In genomic region chr6:116682317-116682716, GRCm38 (mm10) we compare ENCODE assay signal across 9 mouse cellular contexts. TPM values are rescaled to one million over a fixed set of nuclear protein-coding genes. Genes with fewer than 3 reads are reported as not detected.
A peak's percentile ranks its signal among the peaks of the same experiment; 100 is the strongest.
DNase-seq lines count a peak whose midpoint lies in the region; ATAC-seq and TF ChIP-seq lines count a peak whose summit lies in the region.
"Had no signal": no experiment of that assay in that cellular context is flagged by ENCODE, and none has a peak within 500 bp of the region (broad histone marks: within the 10 kb centered on the region; RNA-seq: fewer than 3 reads in every experiment).

No protein-coding gene starts in this region.

- no peak for TF ChIP-seq CTCF in thymus, adult 2 months (IDR thresholded peaks at IDR 0.05; ENCODE audit: borderline replicate concordance, control insufficient read depth, extremely low read depth, insufficient read depth, low read length, poor library complexity)
- TF ChIP-seq CTCF in hindbrain, postnatal 0 days (IDR thresholded peaks at IDR 0.05; ENCODE audit: low read depth), result no peak

- no peaks in the 10 kb centered on the region for H3K36me3 ChIP-seq in thymus, adult 2 months (ENCODE audit: control insufficient read depth, insufficient read depth, low read length)
- H3K36me3 ChIP-seq in lung, embryonic 16.5 days (ENCODE audit: control insufficient read depth, insufficient read depth, low read length), result no peaks in the 10 kb centered on the region
- no peaks in the 10 kb centered on the region for H3K36me3 ChIP-seq in hindbrain, postnatal 0 days (ENCODE audit: insufficient read depth, low read length)
- no peaks in the 10 kb centered on the region for H3K36me3 ChIP-seq in hindbrain, embryonic 12.5 days
- H3K36me3 ChIP-seq in embryonic facial prominence, embryonic 10.5 days (replicated peaks), result no peaks in the 10 kb centered on the region
- H3K36me3 ChIP-seq: midbrain, embryonic 10.5 days had no signal

- no peak for TF ChIP-seq POLR2A in thymus, adult 2 months (IDR thresholded peaks at IDR 0.05; ENCODE audit: control insufficient read depth, extremely low read depth, insufficient read depth, low read length, poor library complexity)

- no peak overlapping the region for H3K27ac ChIP-seq in thymus, adult 2 months (ENCODE audit: control insufficient read depth, insufficient read depth, low read length)
- H3K27ac ChIP-seq in lung, embryonic 16.5 days (ENCODE audit: low read length), result no peak overlapping the region
- no peak overlapping the region for H3K27ac ChIP-seq in hindbrain, postnatal 0 days
- no peak overlapping the region for H3K27ac ChIP-seq in hindbrain, embryonic 12.5 days
- no peak overlapping the region for H3K27ac ChIP-seq in embryonic facial prominence, embryonic 10.5 days (replicated peaks)
- H3K27ac ChIP-seq: midbrain, embryonic 10.5 days had no signal

- peak; percentile 41 for DNase-seq in gastrocnemius, postnatal 14 days
- no peak for DNase-seq in gastrocnemius, postnatal 36 days
- DNase-seq in thymus, postnatal 25 days, result peak; percentile 14
- DNase-seq in thymus, adult 2 months, result no peak
- no peak for DNase-seq in hindbrain, postnatal 0 days (ENCODE audit: low spot score)
- DNase-seq in embryonic facial prominence, embryonic 10.5 days (ENCODE audit: low spot score), result no peak

- H3K27me3 ChIP-seq in thymus, adult 2 months (ENCODE audit: control insufficient read depth, insufficient read depth, low read length), result no peaks in the 10 kb centered on the region
- no peaks in the 10 kb centered on the region for H3K27me3 ChIP-seq in lung, embryonic 16.5 days (ENCODE audit: control insufficient read depth, insufficient read depth, low read depth, low read length)
- H3K27me3 ChIP-seq in hindbrain, postnatal 0 days (ENCODE audit: insufficient read depth, low read length), result no peaks in the 10 kb centered on the region
- H3K27me3 ChIP-seq in hindbrain, embryonic 12.5 days, result no peaks in the 10 kb centered on the region
- no peaks in the 10 kb centered on the region for H3K27me3 ChIP-seq in embryonic facial prominence, embryonic 10.5 days (replicated peaks; ENCODE audit: low read depth, poor library complexity, severe bottlenecking)

- no peak overlapping the region for H3K4me2 ChIP-seq in lung, embryonic 16.5 days (ENCODE audit: low read depth, low read length)
- H3K4me2 ChIP-seq in hindbrain, postnatal 0 days (ENCODE audit: low read depth, low read length), result no peak overlapping the region
- H3K4me2 ChIP-seq in hindbrain, embryonic 12.5 days (replicated peaks), result no peak overlapping the region

- no peak overlapping the region for H3K4me3 ChIP-seq in thymus, adult 2 months (ENCODE audit: control insufficient read depth, insufficient read depth, low read length)
- H3K4me3 ChIP-seq in lung, embryonic 16.5 days (ENCODE audit: low read length), result no peak overlapping the region
- no peak overlapping the region for H3K4me3 ChIP-seq in hindbrain, postnatal 0 days (ENCODE audit: low read length)
- H3K4me3 ChIP-seq in hindbrain, embryonic 12.5 days, result no peak overlapping the region
- no peak overlapping the region for H3K4me3 ChIP-seq in embryonic facial prominence, embryonic 10.5 days
- H3K4me3 ChIP-seq: midbrain, embryonic 10.5 days had no signal

- no peaks in the 10 kb centered on the region for H3K9me3 ChIP-seq in lung, embryonic 16.5 days (ENCODE audit: control insufficient read depth, low read length)
- H3K9me3 ChIP-seq in hindbrain, postnatal 0 days (ENCODE audit: low read length), result no peaks in the 10 kb centered on the region
- no peaks in the 10 kb centered on the region for H3K9me3 ChIP-seq in hindbrain, embryonic 12.5 days (replicated peaks)
- H3K9me3 ChIP-seq in embryonic facial prominence, embryonic 10.5 days, result no peaks in the 10 kb centered on the region
- H3K9me3 ChIP-seq: midbrain, embryonic 10.5 days had no signal

- peak; percentile 41; the same call in 1 of the 2 replicates for ATAC-seq in lung, embryonic 16.5 days (ENCODE audit: low read depth)
- ATAC-seq in hindbrain, postnatal 0 days, result no peak
- no peak for ATAC-seq in hindbrain, embryonic 12.5 days (ENCODE audit: low FRiP score)

- no peaks in the 10 kb centered on the region for H3K4me1 ChIP-seq in thymus, adult 2 months (replicated peaks; ENCODE audit: control insufficient read depth, insufficient read depth, low read length)
- no peaks in the 10 kb centered on the region for H3K4me1 ChIP-seq in lung, embryonic 16.5 days (replicated peaks; ENCODE audit: control insufficient read depth, insufficient read depth, low read length)
- H3K4me1 ChIP-seq in hindbrain, postnatal 0 days (ENCODE audit: insufficient read depth, low read length), result no peaks in the 10 kb centered on the region
- H3K4me1 ChIP-seq in hindbrain, embryonic 12.5 days, result no peaks in the 10 kb centered on the region
- H3K4me1 ChIP-seq in embryonic facial prominence, embryonic 10.5 days, result peaks cover 5% of the 10 kb centered on the region

- intact Hi-C loops in gastrocnemius, postnatal 14 days (cut with DNase I; ENCODE audit: low total_unique reads), result no loop called here
- intact Hi-C loops in gastrocnemius, postnatal 36 days (cut with DNase I), result no loop called here

- H3K9ac ChIP-seq in lung, embryonic 16.5 days (ENCODE audit: low read length), result no peak overlapping the region
- H3K9ac ChIP-seq in hindbrain, postnatal 0 days (replicated peaks; ENCODE audit: low read length), result no peak overlapping the region
- H3K9ac ChIP-seq in hindbrain, embryonic 12.5 days, result no peak overlapping the region

- 12% methylated on average over 6 of the region's 6 CpGs for WGBS in thymus, adult 2 months
- 9% methylated on average over 6 of the region's 6 CpGs for WGBS in lung, embryonic 16.5 days
- WGBS in hindbrain, postnatal 0 days, result 63% methylated on average over 6 of the region's 6 CpGs
- 51% methylated on average over 6 of the region's 6 CpGs for WGBS in hindbrain, embryonic 12.5 days
- 48% methylated on average over 6 of the region's 6 CpGs for WGBS in embryonic facial prominence, embryonic 10.5 days

RNA-seq across cellular contexts. Expression of gene Rassf4, which starts 8.6 kb away (rescaled TPM):
- 1 to 10 TPM; 5.1 to 5.2 TPM for total RNA-seq in gastrocnemius, postnatal 14 days (2021)
- total RNA-seq in gastrocnemius, postnatal 36 days (2021), result 1 to 10 TPM; 1.6 to 2.0 TPM
- polyA plus RNA-seq in thymus, adult 2 months (2012; rRNA removed), result 10.5 and 14.2 TPM in 2 replicates
- 6.8 and 7.2 TPM in 2 replicates for polyA plus RNA-seq in lung, embryonic 16.5 days (2015; fragmentation: Nextera tagmentation; extraction: Ambion mirVana)
- 18.2 and 37.1 TPM in 2 replicates for total RNA-seq in hindbrain, postnatal 0 days (2014; rRNA removed)
- polyA plus RNA-seq in hindbrain, postnatal 0 days (2015; fragmentation: Nextera tagmentation; extraction: Ambion mirVana), result 29.4 and 32.1 TPM in 2 replicates
- polyA plus RNA-seq in hindbrain, embryonic 12.5 days (2016; fragmentation: Nextera tagmentation; extraction: Ambion mirVana), result 38.7 and 46.7 TPM in 2 replicates
- polyA plus RNA-seq in embryonic facial prominence, embryonic 10.5 days (2016; fragmentation: Nextera tagmentation; extraction: Ambion mirVana), result 12.8 and 19.0 TPM in 2 replicates

RNA-seq across cellular contexts. Expression of gene Depp1, which starts 31.9 kb away (rescaled TPM):
- total RNA-seq in gastrocnemius, postnatal 14 days (2021), result 10 to 100 TPM in 1 of 2 experiments, 1 to 10 TPM in 1; 7.4 to 43.8 TPM
- 10 to 100 TPM; 10.2 to 13.3 TPM for total RNA-seq in gastrocnemius, postnatal 36 days (2021)
- polyA plus RNA-seq in thymus, adult 2 months (2012; rRNA removed), result 5.9 and 6.5 TPM in 2 replicates
- 45.0 and 61.1 TPM in 2 replicates for polyA plus RNA-seq in lung, embryonic 16.5 days (2015; fragmentation: Nextera tagmentation; extraction: Ambion mirVana)
- 6.8 and 27.5 TPM in 2 replicates for total RNA-seq in hindbrain, postnatal 0 days (2014; rRNA removed)
- polyA plus RNA-seq in hindbrain, postnatal 0 days (2015; fragmentation: Nextera tagmentation; extraction: Ambion mirVana), result 4.2 and 4.8 TPM in 2 replicates
- 9.5 and 9.7 TPM in 2 replicates for polyA plus RNA-seq in hindbrain, embryonic 12.5 days (2016; fragmentation: Nextera tagmentation; extraction: Ambion mirVana)
- polyA plus RNA-seq in embryonic facial prominence, embryonic 10.5 days (2016; fragmentation: Nextera tagmentation; extraction: Ambion mirVana), result 16.5 and 20.6 TPM in 2 replicates

RNA-seq across cellular contexts. Expression of gene Tmem72, which starts 34.4 kb away (rescaled TPM):
- under 1 TPM in 1 of 2 experiments, not detected in 1; 0.02 TPM for total RNA-seq in gastrocnemius, postnatal 14 days (2021)
- total RNA-seq in gastrocnemius, postnatal 36 days (2021), result under 1 TPM; 0.02 to 0.03 TPM
- polyA plus RNA-seq in thymus, adult 2 months (2012; rRNA removed), result 0.04 TPM in 2 replicates
- polyA plus RNA-seq in lung, embryonic 16.5 days (2015; fragmentation: Nextera tagmentation; extraction: Ambion mirVana), result 0.05 and 0.06 TPM in 2 replicates
- total RNA-seq in hindbrain, postnatal 0 days (2014; rRNA removed), result 2.0 and 2.6 TPM in 2 replicates
- polyA plus RNA-seq in hindbrain, postnatal 0 days (2015; fragmentation: Nextera tagmentation; extraction: Ambion mirVana), result 3.8 and 4.6 TPM in 2 replicates
- 0.10 and 0.12 TPM in 2 replicates for polyA plus RNA-seq in hindbrain, embryonic 12.5 days (2016; fragmentation: Nextera tagmentation; extraction: Ambion mirVana)
- 0.04 and 0.06 TPM in 2 replicates for polyA plus RNA-seq in embryonic facial prominence, embryonic 10.5 days (2016; fragmentation: Nextera tagmentation; extraction: Ambion mirVana)

RNA-seq across cellular contexts. Expression of gene Zfp422, which starts 53.5 kb away (rescaled TPM):
- total RNA-seq in gastrocnemius, postnatal 14 days (2021), result 10 to 100 TPM; 12.6 to 14.8 TPM
- total RNA-seq in gastrocnemius, postnatal 36 days (2021), result 1 to 10 TPM; 6.2 to 7.1 TPM
- polyA plus RNA-seq in thymus, adult 2 months (2012; rRNA removed), result 42.6 and 50.1 TPM in 2 replicates
- polyA plus RNA-seq in lung, embryonic 16.5 days (2015; fragmentation: Nextera tagmentation; extraction: Ambion mirVana), result 146 and 148 TPM in 2 replicates
- 50.8 and 52.0 TPM in 2 replicates for total RNA-seq in hindbrain, postnatal 0 days (2014; rRNA removed)
- 97.1 and 101 TPM in 2 replicates for polyA plus RNA-seq in hindbrain, postnatal 0 days (2015; fragmentation: Nextera tagmentation; extraction: Ambion mirVana)
- polyA plus RNA-seq in hindbrain, embryonic 12.5 days (2016; fragmentation: Nextera tagmentation; extraction: Ambion mirVana), result 237 and 251 TPM in 2 replicates
- 267 TPM in 2 replicates for polyA plus RNA-seq in embryonic facial prominence, embryonic 10.5 days (2016; fragmentation: Nextera tagmentation; extraction: Ambion mirVana)

Comparison
In these comparisons a context has a peak if more than half of its experiments do, and no peak if none do; other contexts are left out.
1. DNase-seq: peak in gastrocnemius, postnatal 14 days (single experiment) and thymus, postnatal 25 days (single experiment); none in gastrocnemius, postnatal 36 days (0 of 2), thymus, adult 2 months (single experiment), hindbrain, postnatal 0 days (single experiment) and embryonic facial prominence, embryonic 10.5 days (single experiment).